Mouse (Mus musculus) monocyte, adult 2 months (primary cell): Measurements from ENCODE around the gene Thbs3.

ENCODE experiments used
- DNase-seq, 2 experiments: peaks; one replicate each; pipeline ENCODE4 v3.0.0; 2022; ENCODE audit warnings: low spot score in 2 of 2, low read depth in 1 of 2

Thbs3 gene

DNA sequence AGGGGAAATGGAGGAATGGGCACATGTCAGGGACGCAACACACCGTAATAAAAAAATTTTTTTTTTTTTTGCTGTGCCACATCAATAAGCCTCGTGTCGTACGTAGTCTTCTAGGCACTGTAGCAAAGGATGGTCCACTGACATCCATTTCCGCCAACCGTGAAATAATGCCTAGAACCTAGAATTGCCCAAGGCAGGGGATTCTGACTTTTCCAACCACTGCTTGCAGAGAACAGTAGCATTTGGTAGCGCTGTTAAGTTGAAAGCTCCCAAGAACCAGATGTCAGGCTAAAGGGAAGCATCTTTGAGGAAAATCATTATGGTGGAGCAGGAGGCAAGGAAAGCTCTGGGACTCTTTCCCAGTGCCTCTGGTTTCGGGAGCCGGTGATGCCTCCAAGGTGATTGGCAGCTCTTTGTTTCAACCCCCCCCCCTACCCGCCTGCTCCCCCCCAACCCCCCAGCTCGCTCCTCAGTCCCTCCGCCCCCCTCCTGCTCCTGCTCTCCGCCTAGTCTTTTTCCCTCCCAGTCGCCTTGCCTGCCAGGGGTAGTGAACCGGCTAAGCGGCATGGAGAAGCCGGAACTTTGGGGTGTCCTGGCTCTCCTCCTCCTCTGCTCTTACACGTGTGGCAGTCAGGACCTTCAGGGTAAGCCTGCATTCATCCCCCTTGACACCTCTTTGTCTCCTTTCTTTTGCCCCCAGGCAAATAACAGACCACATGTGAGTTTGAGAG is at the start of gene Thbs3:
Gene Thbs3 (plus strand): TSS at position 500 of the 731 bp plus-strand sequence.
- no peak for DNase-seq

- no peak for DNase-seq
Observed at GRCm38 (mm10) chr3:89165268-89165870, 49.6 kb upstream of the Thbs3 start.

DNA sequence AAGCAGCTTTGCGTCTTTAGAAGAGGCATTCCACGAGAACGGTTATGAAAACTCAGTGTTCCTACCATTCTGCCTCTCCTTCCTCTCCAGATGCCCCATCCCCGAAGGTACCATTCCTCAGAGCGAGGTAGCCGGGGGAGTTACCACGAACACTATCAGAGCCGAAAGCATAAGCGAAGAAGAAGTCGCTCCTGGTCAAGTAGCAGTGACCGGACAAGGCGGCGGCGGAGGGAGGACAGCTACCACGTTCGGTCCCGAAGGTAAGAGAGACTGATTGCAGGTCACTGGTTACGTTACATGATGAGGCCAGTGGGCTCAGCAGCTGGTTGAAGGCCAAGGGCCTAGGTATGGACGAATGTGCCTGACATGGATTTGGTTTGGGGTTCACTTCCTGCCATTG is 48.0 kb upstream of the Thbs3 start:
- no peak for DNase-seq

DNA sequence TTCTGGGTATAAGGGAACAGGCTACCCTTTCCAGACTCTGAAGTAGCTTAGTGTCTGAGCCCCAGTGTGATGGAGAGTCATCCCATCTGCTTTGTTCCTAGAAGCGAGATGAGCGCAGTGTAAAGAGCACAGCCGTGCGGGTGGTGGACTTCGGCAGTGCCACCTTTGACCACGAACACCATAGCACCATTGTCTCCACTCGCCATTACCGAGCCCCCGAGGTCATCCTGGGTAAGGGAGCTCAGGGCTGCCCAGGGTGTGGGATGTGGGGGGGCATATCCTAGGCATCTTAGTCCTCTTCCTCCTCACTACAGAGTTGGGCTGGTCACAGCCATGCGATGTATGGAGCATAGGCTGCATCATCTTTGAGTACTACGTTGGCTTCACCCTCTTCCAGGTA is 40.1 kb upstream of the Thbs3 start:
- DNase-seq, result no peak

DNA sequence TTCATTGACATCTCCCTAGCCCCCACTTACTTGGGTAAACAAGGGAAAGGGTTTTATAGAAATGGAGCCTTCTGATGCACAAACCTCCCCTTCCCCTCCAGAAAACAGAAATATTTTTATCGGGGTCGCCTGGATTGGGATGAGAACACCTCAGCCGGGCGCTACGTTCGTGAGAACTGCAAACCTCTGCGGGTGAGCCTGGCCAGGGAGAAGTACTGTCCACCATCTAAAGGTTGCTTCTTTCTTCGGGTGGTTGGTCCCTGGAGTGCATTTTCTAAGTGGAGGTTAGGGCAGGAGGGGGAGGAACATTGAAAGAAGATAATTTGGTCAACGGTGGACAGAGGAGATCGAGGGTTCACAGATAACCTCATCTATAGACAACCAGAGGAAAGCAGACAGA is 39.4 kb upstream of the Thbs3 start:
- DNase-seq, result no peak

- DNase-seq, result no peak
Observed at GRCm38 (mm10) chr3:89176421-89176820, 38.6 kb upstream of the Thbs3 start.

DNA sequence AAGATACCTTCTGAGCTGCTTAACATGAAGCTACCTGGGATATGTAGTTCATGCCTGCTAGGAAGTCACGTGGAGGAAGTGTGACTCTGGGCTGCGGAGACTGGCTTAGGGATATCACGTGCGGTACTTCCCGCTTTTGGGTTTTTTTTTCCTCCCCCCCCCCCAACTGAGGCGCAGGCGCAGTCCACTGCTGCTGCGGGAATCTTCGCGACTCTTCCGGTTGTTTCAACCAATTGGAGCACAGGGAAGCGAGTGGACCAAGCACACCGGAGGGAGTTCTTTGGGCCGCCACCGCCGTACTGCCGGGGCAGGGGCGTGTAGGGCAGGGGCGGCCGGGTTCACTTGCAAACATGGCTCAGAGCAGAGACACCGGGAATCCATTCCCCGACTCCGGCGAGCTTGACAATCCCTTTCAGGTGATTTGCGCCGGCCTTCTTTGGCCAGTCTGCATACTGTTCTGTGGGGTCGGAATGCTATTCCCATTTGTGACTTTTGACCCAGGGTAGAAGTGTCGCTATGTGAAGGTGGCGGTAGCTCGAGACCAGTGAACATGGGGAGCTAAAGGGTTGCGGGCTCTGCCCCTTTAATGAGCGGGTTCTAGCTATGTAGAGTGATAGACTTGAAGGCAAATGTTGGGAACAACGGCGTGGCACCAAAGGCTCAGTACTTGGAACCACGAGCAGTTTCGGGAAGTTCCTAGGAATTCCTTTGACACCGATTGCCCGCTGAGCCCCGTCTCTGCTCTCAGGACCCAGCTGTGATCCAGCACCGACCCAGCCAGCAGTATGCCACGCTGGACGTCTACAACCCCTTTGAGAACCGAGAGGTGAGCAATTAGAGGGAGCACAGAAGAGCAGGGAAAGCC is 37.5 kb upstream of the Thbs3 start, which contains the start of gene Scamp3:
Gene Scamp3 (plus strand): TSS at position 232 of the 865 bp plus-strand sequence.
- peak; percentile 41 to 47 for DNase-seq

- DNase-seq, result no peak
Observed at GRCm38 (mm10) chr3:89178107-89178385, 36.9 kb upstream of the Thbs3 start.

- DNase-seq, result no peak
Observed at GRCm38 (mm10) chr3:89179056-89179455, 35.9 kb upstream of the Thbs3 start.

DNA sequence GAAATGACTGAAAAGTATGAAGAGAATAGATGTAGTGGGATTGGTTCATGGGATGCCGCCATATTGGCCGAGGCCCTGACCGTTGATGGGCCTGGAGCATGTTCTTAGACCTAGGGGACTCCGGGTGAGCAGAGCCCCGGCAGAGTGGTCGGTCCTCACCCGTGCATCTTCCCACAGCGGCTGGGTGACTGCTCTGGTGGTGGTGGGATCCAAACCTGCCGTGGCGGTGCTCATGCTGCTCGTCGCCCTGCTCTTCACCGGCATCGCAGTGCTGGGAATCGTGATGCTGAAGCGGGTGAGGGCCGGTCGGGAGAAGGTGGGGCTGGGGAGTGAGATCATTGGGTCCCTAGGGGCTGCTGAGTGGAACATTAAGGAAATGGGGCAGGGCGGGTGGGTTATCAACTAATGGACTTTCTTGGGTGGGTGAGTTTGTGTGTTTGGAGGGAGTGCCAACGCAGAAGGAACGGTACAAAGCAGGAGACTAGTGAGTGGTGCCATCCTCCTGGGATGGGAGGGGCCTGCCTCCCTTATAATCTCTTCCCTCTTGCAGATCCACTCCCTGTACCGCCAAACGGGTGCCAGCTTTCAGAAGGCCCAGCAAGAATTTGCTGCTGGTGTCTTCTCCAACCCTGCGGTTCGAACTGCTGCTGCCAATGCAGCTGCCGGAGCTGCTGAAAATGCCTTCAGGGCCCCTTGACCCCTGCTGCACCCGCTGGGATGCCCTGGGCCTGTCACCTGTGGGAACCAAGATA is 33.1 kb upstream of the Thbs3 start:
- no peak for DNase-seq

DNA sequence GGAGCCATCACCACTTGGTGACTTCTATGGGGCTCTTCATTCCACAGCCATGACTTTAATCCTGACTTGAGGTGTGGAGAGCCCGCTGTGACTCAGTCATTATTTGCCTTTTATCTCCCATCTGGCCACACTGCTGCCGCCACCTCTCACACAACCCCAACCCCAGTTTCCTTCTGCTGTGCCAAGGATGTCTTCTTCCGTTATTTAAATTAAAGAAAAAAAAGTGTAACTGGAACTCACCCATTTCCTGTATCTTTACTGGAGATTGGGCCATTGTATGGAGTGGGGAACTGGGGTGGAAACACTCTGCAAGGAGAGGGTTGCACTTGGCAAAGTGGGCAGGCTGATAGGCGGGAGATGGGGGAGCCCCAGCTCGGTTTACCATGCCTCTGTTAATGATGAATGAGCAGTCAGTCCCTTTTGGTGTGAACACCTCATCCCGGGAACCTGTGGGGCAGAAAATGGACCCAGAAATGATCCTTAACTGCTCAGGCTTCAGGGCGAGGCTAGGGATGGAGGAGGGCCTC is 32.4 kb upstream of the Thbs3 start:
- DNase-seq, result no peak

- no peak for DNase-seq
Observed at GRCm38 (mm10) chr3:89183058-89183958, 31.7 kb upstream of the Thbs3 start, which contains the start of gene Fam189b. Fam189b (plus strand) TSS chr3:89183143.

GRCm38 (mm10) chr3:89183959-89184315 is 31.0 kb upstream of the Thbs3 start:
- no peak for DNase-seq

GRCm38 (mm10) chr3:89187197-89187596 is 27.8 kb upstream of the Thbs3 start:
- no peak for DNase-seq

DNA sequence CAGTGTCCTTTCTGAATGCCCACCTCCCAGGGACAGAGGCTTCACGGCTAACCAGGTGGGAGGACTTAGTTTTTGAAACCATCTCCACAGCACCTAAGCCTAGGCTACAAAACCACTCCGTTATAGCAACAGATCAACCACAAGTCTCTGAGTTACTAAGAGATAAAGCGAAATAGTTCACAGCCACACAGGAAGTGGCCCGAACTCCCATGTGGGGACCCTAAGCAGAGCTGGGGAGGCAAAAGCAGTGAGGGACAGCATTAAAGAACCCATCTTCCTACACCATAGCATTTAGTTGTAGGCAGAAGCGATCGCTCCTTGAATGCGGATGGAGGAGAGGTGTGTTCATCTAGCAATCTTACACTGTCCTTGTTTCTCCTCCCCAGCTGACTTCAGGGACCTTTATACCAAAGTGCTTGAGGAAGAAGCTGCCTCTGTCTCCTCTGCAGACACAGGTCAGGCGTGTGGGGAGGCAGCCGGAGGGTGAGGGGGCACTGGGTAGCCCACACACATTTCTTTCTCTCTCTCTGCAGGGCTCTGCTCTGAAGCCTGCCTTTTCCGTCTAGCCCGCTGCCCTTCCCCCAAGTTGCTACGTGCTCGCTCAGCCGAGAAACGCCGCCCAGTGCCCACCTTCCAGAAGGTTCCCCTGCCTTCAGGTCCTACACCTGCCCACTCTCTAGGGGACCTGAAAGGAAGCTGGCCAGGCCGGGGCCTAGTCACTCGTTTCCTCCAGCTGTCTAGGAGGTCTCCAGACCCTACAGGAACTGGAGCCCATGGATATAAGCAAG is 27.1 kb upstream of the Thbs3 start:
- no peak for DNase-seq

- DNase-seq, result no peak
Observed at GRCm38 (mm10) chr3:89188478-89188875, 26.5 kb upstream of the Thbs3 start.

DNA sequence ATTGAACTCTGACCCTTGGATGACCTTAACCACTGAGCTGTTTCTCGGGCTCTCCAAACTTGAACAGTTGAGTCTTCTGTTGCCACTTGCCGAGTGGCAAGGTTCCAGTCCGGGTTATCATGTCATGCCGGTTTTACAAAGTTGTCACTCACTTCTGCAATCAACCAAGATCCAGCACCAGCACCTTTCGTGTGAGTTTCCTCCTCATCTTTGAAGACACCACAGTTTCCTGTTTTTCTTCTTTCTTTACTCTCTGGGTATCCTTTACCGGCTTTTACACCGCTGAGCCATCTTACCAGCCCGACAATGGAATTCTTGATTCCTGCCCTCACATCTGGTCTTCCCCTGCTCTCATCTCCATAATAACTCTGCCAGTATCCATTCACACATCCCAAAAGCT is 24.5 kb upstream of the Thbs3 start:
- no peak for DNase-seq

- no peak for DNase-seq
Observed at GRCm38 (mm10) chr3:89193351-89193750, 21.6 kb upstream of the Thbs3 start.

- DNase-seq, result no peak
Observed at GRCm38 (mm10) chr3:89193853-89194252, 21.1 kb upstream of the Thbs3 start.
